Mouse (Mus musculus): ENCODE results near the gene Gm5485. TPM values are rescaled to one million over a fixed set of nuclear protein-coding genes. Genes with fewer than 3 reads are reported as not detected.
A peak's percentile ranks its signal among the peaks of the same experiment; 100 is the strongest.

Gm5485 gene
- total RNA-seq, 2 experiments from 2014 or later = not detected

DNA sequence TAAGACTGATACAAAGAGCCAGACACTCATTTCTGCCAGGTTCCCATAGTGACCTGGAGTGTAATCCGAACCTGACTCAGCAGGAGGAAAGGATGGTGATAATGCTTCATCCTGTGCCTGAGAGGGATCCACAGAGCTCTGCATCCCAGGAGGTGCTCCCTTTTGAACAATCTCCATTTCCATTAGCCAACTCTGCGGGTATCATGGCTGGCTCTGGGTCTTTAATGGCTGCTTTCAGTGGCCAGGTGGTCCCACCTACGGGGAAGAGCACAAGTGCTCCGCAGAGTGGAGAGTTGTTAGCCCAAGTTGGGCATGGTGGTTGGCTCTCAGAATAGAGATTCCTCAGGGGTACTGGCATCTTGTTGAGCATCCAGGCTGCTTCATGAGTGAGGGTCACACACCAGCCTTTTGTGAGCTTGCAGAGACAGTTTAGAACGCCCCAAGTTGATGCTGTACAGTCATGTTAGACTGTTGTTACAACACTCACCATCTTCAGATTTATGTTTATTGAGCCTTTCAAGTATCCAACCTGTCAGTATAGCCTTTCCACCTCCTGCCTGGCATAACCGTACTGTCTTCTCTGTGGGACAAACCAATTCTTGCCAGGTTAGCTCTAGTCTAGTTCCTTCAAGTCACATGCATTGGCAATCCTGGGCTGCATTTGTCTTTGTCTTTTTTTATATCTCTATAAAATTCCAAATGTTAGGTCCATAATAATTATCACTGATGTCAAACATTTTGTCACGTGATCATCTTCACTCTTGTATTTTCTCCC, 38.3 kb downstream of the Gm5485 start:
- no peak for DNase-seq (ENCODE audit: low spot score in 2 of 2)

DNA sequence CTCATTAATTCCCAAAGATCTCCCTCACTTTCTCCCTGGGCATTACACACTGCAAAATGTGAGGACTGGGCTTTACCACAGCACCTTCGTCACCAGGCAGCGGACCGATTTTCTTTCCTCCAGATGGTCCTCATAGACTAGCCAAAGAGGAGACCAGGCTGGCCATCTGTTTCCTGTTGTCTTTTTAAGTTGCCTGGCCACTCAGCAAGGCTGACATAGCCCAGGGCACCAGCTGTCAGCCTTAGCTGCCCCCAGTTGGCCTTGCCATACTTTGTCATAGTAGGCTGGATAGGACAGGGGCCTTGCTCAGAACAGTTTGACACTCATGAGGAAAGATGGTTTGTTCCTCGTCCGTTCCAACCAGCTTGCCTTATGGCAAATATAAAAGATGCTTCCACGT, 39.8 kb downstream of the Gm5485 start:
- no peak for DNase-seq (ENCODE audit: low spot score in 2 of 2)

DNA sequence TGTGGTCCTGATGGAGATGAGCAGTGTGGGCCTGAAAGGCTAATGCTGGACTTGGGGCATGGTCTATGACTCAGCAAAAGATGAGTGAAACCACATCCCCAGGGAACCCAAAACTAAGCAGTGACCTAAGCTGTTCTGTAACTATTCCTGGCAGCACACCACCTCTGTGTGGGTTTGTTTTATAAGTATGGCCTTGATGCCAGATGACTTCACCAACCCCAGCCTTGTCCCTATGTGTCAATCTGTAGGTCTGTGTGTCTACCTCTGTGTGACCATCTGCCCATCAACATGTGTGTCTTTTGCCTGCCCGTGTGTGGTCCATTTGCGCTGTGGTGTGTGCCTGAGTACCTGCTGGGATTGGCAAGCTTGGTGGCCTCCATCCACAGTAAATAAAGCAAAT, 44.1 kb downstream of the Gm5485 start:
- DNase-seq (ENCODE audit: low spot score in 2 of 2) = no peak

DNA sequence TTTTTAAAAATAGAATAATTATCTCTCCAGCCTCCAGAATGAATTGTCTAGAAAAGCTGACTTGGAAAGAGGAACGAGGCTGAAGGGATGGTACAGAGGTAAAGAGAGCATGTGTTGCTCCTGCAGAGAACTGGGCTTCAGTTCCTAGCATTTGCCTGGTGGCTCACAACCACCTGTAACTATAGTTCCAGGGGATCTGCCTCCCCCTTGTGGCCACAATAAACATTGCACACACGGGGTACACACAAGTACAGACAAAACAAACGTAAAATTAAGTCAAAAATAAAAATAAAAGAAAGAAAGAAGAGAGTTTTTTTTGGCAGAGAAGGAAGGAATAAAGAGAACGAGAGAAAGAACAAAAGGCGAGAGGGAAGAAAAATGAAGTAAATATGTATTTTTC, 45.4 kb downstream of the Gm5485 start:
- no peak for DNase-seq (ENCODE audit: low spot score in 2 of 2)

DNA sequence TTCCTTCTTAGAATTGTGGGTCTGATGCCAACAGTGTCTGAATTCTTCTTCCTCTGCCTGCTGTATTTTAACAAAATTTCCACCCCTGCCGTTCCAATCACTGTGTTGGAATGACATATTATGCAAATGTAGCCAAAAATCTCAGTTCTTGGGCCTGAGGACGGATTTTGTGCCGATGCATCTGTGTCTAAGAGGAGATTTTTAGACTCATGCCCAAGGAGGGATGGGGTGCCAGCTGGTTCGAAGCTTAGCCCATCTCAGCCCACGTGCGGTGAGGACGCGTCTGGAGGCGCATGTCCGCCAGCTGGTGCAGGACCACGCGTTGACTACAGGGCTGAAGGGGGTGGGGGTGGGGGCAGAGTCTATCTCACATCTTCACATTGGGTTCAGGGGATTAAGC, 51.3 kb downstream of the Gm5485 start:
- DNase-seq (ENCODE audit: low spot score in 2 of 2) = peak; percentile 52 to 70

DNA sequence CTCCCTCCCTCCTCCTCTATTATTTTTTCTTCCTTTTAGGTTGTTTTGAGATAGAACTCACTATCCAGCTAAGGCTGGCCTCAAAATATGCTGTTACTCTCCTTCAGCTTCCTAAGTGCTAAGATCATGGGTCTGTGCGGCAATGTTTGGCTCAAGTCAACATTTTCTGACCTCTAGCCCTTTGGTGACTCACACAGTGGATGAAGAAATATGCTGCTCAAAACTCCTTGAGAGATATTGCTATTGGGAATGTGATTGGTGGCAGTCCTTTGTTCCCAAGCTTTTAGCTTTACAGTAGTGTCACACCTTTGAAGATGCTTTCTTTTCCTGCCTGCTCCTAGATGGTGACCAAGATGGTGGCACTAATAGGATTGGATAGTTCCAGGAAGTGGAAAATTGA, 55.8 kb downstream of the Gm5485 start:
- DNase-seq (ENCODE audit: low spot score in 2 of 2) = no peak

DNA sequence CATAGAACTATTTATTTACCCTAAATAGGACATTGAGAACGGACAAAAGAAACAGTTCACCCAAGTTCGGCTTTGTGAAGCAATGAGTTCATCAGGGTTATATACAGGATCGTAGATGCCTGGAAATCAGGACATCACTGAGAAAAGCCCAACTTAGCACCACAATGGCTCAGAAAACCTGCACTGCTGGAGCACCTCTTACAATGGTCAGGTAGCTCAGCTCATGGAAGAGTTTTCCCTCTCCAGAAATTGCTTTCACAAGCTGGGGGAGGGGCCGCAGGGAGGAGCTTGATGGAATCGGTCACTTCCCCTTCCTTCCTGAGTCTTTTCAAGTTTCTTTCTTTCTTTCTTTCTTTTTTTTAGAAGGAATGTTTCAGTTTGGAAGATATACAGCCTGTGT, 56.5 kb downstream of the Gm5485 start:
- no peak for DNase-seq (ENCODE audit: low spot score in 2 of 2)

Other genes with a start within 250 kb of the Gm5485 start
- not detected for gene Dppa4, start 128.7 kb downstream of the Gm5485 start, total RNA-seq (2021)
- not detected for gene Dppa2, start 108.5 kb downstream of the Gm5485 start, total RNA-seq (2021)
- gene Morc1, start 18.8 kb upstream of the Gm5485 start, total RNA-seq (2021) = not detected

Measured in left cerebral cortex, adult 18-20 months (tissue).